Mouse (Mus musculus): ENCODE results near the gene 9430015G10Rik. TPM values are rescaled to one million over a fixed set of nuclear protein-coding genes. Genes with fewer than 3 reads are reported as not detected.

The 9430015G10Rik gene
- polyA plus RNA-seq, 2 experiments = 34.4 to 74.5 TPM

GRCm38 (mm10) chr4:156087398-156088087 lies 22.2 kb upstream of the 9430015G10Rik start:
- Histone ChIP-seq H3K27me3 (ENCODE audit: control insufficient read depth, insufficient read depth, low read length) (no peaks in the 10 kb centered on the region), H3K4me1 (ENCODE audit: control insufficient read depth, insufficient read depth, low read length) (peaks cover 14% of the 10 kb centered on the region), H3K4me3 (replicated peaks; ENCODE audit: low read length) (no peak overlapping the region), H3K4me2 (replicated peaks; ENCODE audit: low read depth, low read length, severe bottlenecking) (no peak overlapping the region), H3K9ac (ENCODE audit: low read depth, low read length, severe bottlenecking) (no peak overlapping the region), H3K36me3 (ENCODE audit: control insufficient read depth, insufficient read depth, low read length) (no peaks in the 10 kb centered on the region), H3K9me3 (ENCODE audit: control insufficient read depth, low read length) (no peaks in the 10 kb centered on the region), H3K27ac (replicated peaks; ENCODE audit: low read depth, low read length) (no peak overlapping the region)
- 33% methylated on average over 5 of the region's 5 CpGs for WGBS
- no peak for TF ChIP-seq POLR2A (IDR thresholded peaks at IDR 0.05; ENCODE audit: borderline replicate concordance, extremely low read depth, insufficient read depth, insufficient read length)
- ATAC-seq (ENCODE audit: low FRiP score, low read depth) = no peak
- no peak for DNase-seq (ENCODE audit: low spot score)

GRCm38 (mm10) chr4:156091236-156091635 lies 18.5 kb upstream of the 9430015G10Rik start:
- Histone ChIP-seq H3K36me3 (ENCODE audit: control insufficient read depth, insufficient read depth, low read length) (no peaks in the 10 kb centered on the region), H3K27ac (replicated peaks; ENCODE audit: low read depth, low read length) (no peak overlapping the region), H3K9ac (ENCODE audit: low read depth, low read length, severe bottlenecking) (no peak overlapping the region), H3K4me1 (ENCODE audit: control insufficient read depth, insufficient read depth, low read length) (no peaks in the 10 kb centered on the region), H3K27me3 (ENCODE audit: control insufficient read depth, insufficient read depth, low read length) (no peaks in the 10 kb centered on the region), H3K4me2 (replicated peaks; ENCODE audit: low read depth, low read length, severe bottlenecking) (no peak overlapping the region), H3K9me3 (ENCODE audit: control insufficient read depth, low read length) (no peaks in the 10 kb centered on the region), H3K4me3 (replicated peaks; ENCODE audit: low read length) (no peak overlapping the region)
- 73% methylated on average over 1 of the region's 1 CpGs for WGBS
- TF ChIP-seq POLR2A (IDR thresholded peaks at IDR 0.05; ENCODE audit: borderline replicate concordance, extremely low read depth, insufficient read depth, insufficient read length) = no peak
- ATAC-seq (ENCODE audit: low FRiP score, low read depth) (no peak), DNase-seq (ENCODE audit: low spot score) (no peak)

- H3K9ac ChIP-seq (ENCODE audit: low read depth, low read length, severe bottlenecking) = no peak overlapping the region
- H3K27me3 ChIP-seq (ENCODE audit: control insufficient read depth, insufficient read depth, low read length) = no peaks in the 10 kb centered on the region
- H3K36me3 ChIP-seq (ENCODE audit: control insufficient read depth, insufficient read depth, low read length) = no peaks in the 10 kb centered on the region
- no peak for TF ChIP-seq POLR2A (IDR thresholded peaks at IDR 0.05; ENCODE audit: borderline replicate concordance, extremely low read depth, insufficient read depth, insufficient read length)
- H3K4me3 ChIP-seq (replicated peaks; ENCODE audit: low read length) = no peak overlapping the region
- DNase-seq (ENCODE audit: low spot score) = no peak
- no peak overlapping the region for H3K27ac ChIP-seq (replicated peaks; ENCODE audit: low read depth, low read length)
- H3K9me3 ChIP-seq (ENCODE audit: control insufficient read depth, low read length) = no peaks in the 10 kb centered on the region
- H3K4me1 ChIP-seq (ENCODE audit: control insufficient read depth, insufficient read depth, low read length) = no peaks in the 10 kb centered on the region
- WGBS = 71% methylated on average over 1 of the region's 1 CpGs
- H3K4me2 ChIP-seq (replicated peaks; ENCODE audit: low read depth, low read length, severe bottlenecking) = no peak overlapping the region
- ATAC-seq (ENCODE audit: low FRiP score, low read depth) = no peak
These were observed 17.0 kb upstream of the 9430015G10Rik start for GRCm38 (mm10) chr4:156092765-156093164.

GRCm38 (mm10) chr4:156093758-156094157 lies 16.0 kb upstream of the 9430015G10Rik start:
- WGBS = 84% methylated on average over 5 of the region's 5 CpGs

GRCm38 (mm10) chr4:156096191-156096590 lies 13.6 kb upstream of the 9430015G10Rik start:
- DNase-seq (ENCODE audit: low spot score) = no peak
- no peaks in the 10 kb centered on the region for H3K4me1 ChIP-seq (ENCODE audit: control insufficient read depth, insufficient read depth, low read length)
- no peak overlapping the region for H3K4me3 ChIP-seq (replicated peaks; ENCODE audit: low read length)
- WGBS = 91% methylated on average over 1 of the region's 1 CpGs
- no peaks in the 10 kb centered on the region for H3K9me3 ChIP-seq (ENCODE audit: control insufficient read depth, low read length)
- H3K27me3 ChIP-seq (ENCODE audit: control insufficient read depth, insufficient read depth, low read length) = no peaks in the 10 kb centered on the region
- ATAC-seq (ENCODE audit: low FRiP score, low read depth) = no peak
- H3K4me2 ChIP-seq (replicated peaks; ENCODE audit: low read depth, low read length, severe bottlenecking) = no peak overlapping the region
- H3K36me3 ChIP-seq (ENCODE audit: control insufficient read depth, insufficient read depth, low read length) = no peaks in the 10 kb centered on the region
- TF ChIP-seq POLR2A (IDR thresholded peaks at IDR 0.05; ENCODE audit: borderline replicate concordance, extremely low read depth, insufficient read depth, insufficient read length) = no peak
- H3K9ac ChIP-seq (ENCODE audit: low read depth, low read length, severe bottlenecking) = no peak overlapping the region
- no peak overlapping the region for H3K27ac ChIP-seq (replicated peaks; ENCODE audit: low read depth, low read length)

More at GRCm38 (mm10) chr4:156093758-156094157, 16.0 kb upstream of the 9430015G10Rik start:
- ATAC-seq (ENCODE audit: low FRiP score, low read depth) (no peak), DNase-seq (ENCODE audit: low spot score) (no peak)
- TF ChIP-seq POLR2A (IDR thresholded peaks at IDR 0.05; ENCODE audit: borderline replicate concordance, extremely low read depth, insufficient read depth, insufficient read length) = no peak
- Histone ChIP-seq H3K4me1 (ENCODE audit: control insufficient read depth, insufficient read depth, low read length) (no peaks in the 10 kb centered on the region), H3K36me3 (ENCODE audit: control insufficient read depth, insufficient read depth, low read length) (no peaks in the 10 kb centered on the region), H3K9ac (ENCODE audit: low read depth, low read length, severe bottlenecking) (no peak overlapping the region), H3K27me3 (ENCODE audit: control insufficient read depth, insufficient read depth, low read length) (no peaks in the 10 kb centered on the region), H3K9me3 (ENCODE audit: control insufficient read depth, low read length) (no peaks in the 10 kb centered on the region), H3K4me2 (replicated peaks; ENCODE audit: low read depth, low read length, severe bottlenecking) (no peak overlapping the region), H3K4me3 (replicated peaks; ENCODE audit: low read length) (no peak overlapping the region), H3K27ac (replicated peaks; ENCODE audit: low read depth, low read length) (no peak overlapping the region)
